Mouse (Mus musculus) limb, embryonic 12.5 days (tissue): ENCODE data around the gene 2010109A12Rik. TPM values are rescaled to one million over a fixed set of nuclear protein-coding genes. Genes with fewer than 3 reads are reported as not detected.

Experiments used
- ATAC-seq: fragments of 200-750 bp; cut with Nextera tagmentation; 2 replicates; pipeline ENCODE4 v1.8.0; 2017; ENCODE audit warnings: low read depth, moderate TSS enrichment; ENCODE audit not compliant: insufficient number of reproducible peaks, insufficient read depth, low FRiP score, low TSS enrichment
- H3K27ac ChIP-seq: fragments of 300-500 bp; sonication (generic); 2 replicates; pipeline ENCODE4 v1.5.1; 2016; ENCODE audit warnings: mild to moderate bottlenecking, moderate library complexity
- H3K27me3 ChIP-seq: fragments of 300-500 bp; sonication (generic); 2 replicates; pipeline ENCODE4 v1.6.1; 2016; ENCODE audit warnings: mild to moderate bottlenecking, moderate library complexity
- H3K36me3 ChIP-seq: fragments of 300-500 bp; sonication (generic); 2 replicates; pipeline ENCODE4 v1.6.1; 2016; ENCODE audit warnings: mild to moderate bottlenecking, moderate library complexity
- H3K4me1 ChIP-seq: fragments of 300-500 bp; sonication (generic); replicated peaks from 2 replicates; pipeline ENCODE4 v1.6.1; 2016
- H3K4me2 ChIP-seq: fragments of 300-500 bp; sonication (generic); 2 replicates; pipeline ENCODE4 v1.6.1; 2016; ENCODE audit warnings: mild to moderate bottlenecking, moderate library complexity
- H3K4me3 ChIP-seq: fragments of 300-500 bp; sonication (generic); replicated peaks from 2 replicates; pipeline ENCODE4 v1.5.1; 2016; ENCODE audit warnings: mild to moderate bottlenecking
- H3K9ac ChIP-seq: fragments of 300-500 bp; sonication (generic); replicated peaks from 2 replicates; pipeline ENCODE4 v1.6.1; 2016; ENCODE audit warnings: mild to moderate bottlenecking, moderate library complexity
- H3K9me3 ChIP-seq: fragments of 300-500 bp; sonication (generic); 2 replicates; pipeline ENCODE4 v1.6.1; 2016; ENCODE audit warnings: mild to moderate bottlenecking, moderate library complexity
- WGBS: fragments of 180-500 bp; shearing (Covaris S2); methylation state at CpG from one replicate; pipeline ENCODE4 v1.1.7; 2016; 5-methylcytosine and 5-hydroxymethylcytosine counted together
- polyA plus RNA-seq: library from polyadenylated mRNA; unstranded; fragments of >200 nt; fragmentation: Nextera tagmentation; extraction: Ambion mirVana; gene quantifications from 2 replicates; pipeline ENCODE4 v1.2.1, GENCODE M21; 2016

Gene 2010109A12Rik
- polyA plus RNA-seq, 1 experiment from 2014 or later, result 2.8 TPM

DNA sequence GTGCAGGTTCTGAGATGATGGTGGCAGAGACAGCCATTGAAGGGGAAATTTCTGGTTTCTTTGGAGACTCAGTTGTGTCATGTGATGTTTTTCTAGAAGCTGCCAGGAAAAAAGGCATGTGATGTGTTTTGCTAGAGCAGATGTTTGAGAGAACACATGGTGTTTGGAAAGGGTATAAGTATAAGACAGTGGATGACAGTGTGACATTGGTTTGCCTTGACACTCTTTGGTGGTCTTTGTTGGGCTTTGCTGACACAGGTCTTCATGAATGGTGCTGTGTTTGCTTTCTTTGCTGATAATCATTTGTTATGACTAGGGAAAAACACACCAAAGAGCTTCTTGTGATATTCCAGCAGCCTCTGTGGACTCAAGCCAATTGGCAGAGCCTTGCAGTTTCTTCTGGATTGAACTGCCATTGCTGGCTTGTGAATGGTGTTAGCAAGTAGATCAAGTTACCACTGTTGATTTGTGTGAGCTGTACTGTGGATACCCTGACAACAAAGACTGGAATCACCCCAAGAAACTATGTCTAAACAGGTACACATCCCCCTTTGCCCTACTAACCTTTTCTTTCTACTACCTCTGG, 50.6 kb downstream of the 2010109A12Rik start:
- no peak overlapping the region for H3K27ac ChIP-seq

GRCm38 (mm10) chr5:93259349-93259748, 53.0 kb downstream of the 2010109A12Rik start:
- Histone ChIP-seq H3K27me3 (no peaks in the 10 kb centered on the region), H3K4me3 (no peak overlapping the region), H3K9me3 (no peaks in the 10 kb centered on the region), H3K4me2 (no peak overlapping the region), H3K9ac (no peak overlapping the region), H3K4me1 (no peaks in the 10 kb centered on the region), H3K36me3 (no peaks in the 10 kb centered on the region), H3K27ac (no peak overlapping the region)
- no peak for ATAC-seq

More for the DNA sequence above, 50.6 kb downstream of the 2010109A12Rik start:
- Histone ChIP-seq H3K27me3 (no peaks in the 10 kb centered on the region), H3K9me3 (no peaks in the 10 kb centered on the region), H3K36me3 (no peaks in the 10 kb centered on the region), H3K9ac (no peak overlapping the region), H3K4me3 (no peak overlapping the region), H3K4me2 (no peak overlapping the region), H3K4me1 (no peaks in the 10 kb centered on the region)
- ATAC-seq, result no peak

GRCm38 (mm10) chr5:93260983-93261382, 54.7 kb downstream of the 2010109A12Rik start:
- H3K4me1 ChIP-seq, result peaks cover 7% of the 10 kb centered on the region; the same call in 1 of the 2 replicates
- H3K27ac ChIP-seq, result no peak overlapping the region
- no peak overlapping the region for H3K4me2 ChIP-seq
- 38% methylated on average over 3 of the region's 3 CpGs for WGBS
- no peak overlapping the region for H3K4me3 ChIP-seq
- H3K36me3 ChIP-seq, result no peaks in the 10 kb centered on the region
- no peaks in the 10 kb centered on the region for H3K9me3 ChIP-seq
- no peak overlapping the region for H3K9ac ChIP-seq
- no peak for ATAC-seq
- H3K27me3 ChIP-seq, result no peaks in the 10 kb centered on the region

DNA sequence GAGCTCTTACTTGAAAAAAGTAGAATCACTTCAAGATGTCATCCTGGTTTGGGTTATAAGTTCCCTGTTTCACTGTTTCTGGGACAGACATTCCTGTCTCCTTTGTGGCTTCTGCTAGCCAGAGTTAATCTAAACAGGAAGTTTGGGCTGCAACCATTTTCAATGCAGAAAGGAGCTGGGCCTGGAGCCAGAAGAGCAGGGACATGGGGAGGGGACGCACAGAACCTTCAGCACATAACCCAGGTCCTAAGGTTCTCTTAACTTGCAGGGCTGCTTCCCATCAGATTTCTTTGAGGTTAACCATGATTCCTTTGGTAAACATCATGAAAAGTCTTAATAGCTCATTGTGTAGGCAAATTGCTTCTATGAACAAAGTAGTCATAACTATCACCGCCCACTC, 56.4 kb downstream of the 2010109A12Rik start:
- H3K27me3 ChIP-seq, result no peaks in the 10 kb centered on the region
- no peaks in the 10 kb centered on the region for H3K36me3 ChIP-seq
- H3K4me1 ChIP-seq, result peaks cover 12% of the 10 kb centered on the region
- H3K9ac ChIP-seq, result no peak overlapping the region
- no peak for ATAC-seq
- no peaks in the 10 kb centered on the region for H3K9me3 ChIP-seq
- H3K4me3 ChIP-seq, result no peak overlapping the region
- H3K27ac ChIP-seq, result no peak overlapping the region
- 90% methylated on average over 2 of the region's 2 CpGs for WGBS
- H3K4me2 ChIP-seq, result no peak overlapping the region

Other genes starting within 250 kb of the 2010109A12Rik start
- 0.64 and 0.73 TPM in 2 replicates for gene Sowahb, start 161.5 kb upstream of the 2010109A12Rik start, polyA plus RNA-seq
- gene Sept11, start 113.1 kb upstream of the 2010109A12Rik start, polyA plus RNA-seq, result 258 and 277 TPM in 2 replicates
- gene Ccni, start within 50 bp of the 2010109A12Rik start, polyA plus RNA-seq, result 150 and 153 TPM in 2 replicates
- gene Ccng2, start 60.7 kb downstream of the 2010109A12Rik start, polyA plus RNA-seq, result 109 and 114 TPM in 2 replicates